Mouse (Mus musculus) hindbrain, embryonic 11.5 days (tissue): ENCODE measurements at regions not wholly inside any gene's neighbourhood (a gene's known extent, or its start where the extent isn't known, plus 50 kb on each side); places are given as distances from the start of the nearest gene placed in this dataset.
A peak's percentile ranks its signal among the peaks of the same experiment; 100 is the strongest.

Source experiments
- ATAC-seq: fragments of 200-750 bp; cut with Nextera tagmentation; 2 replicates; pipeline ENCODE4 v1.8.0; 2017; ENCODE audit warnings: mild to moderate bottlenecking, moderate TSS enrichment, moderate library complexity; ENCODE audit not compliant: low FRiP score
- DNase-seq: peaks from one replicate; pipeline ENCODE4 v3.0.0-alpha.2; 2015; ENCODE audit warnings: low spot score
- H3K27ac ChIP-seq: fragments of 300-500 bp; sonication (generic); 2 replicates; pipeline ENCODE4 v1.5.1; 2014; ENCODE audit warnings: mild to moderate bottlenecking, low read depth, low read length
- H3K27me3 ChIP-seq: fragments of 300-500 bp; sonication (generic); 2 replicates; pipeline ENCODE4 v1.6.1; 2014; ENCODE audit warnings: mild to moderate bottlenecking, low read length, moderate library complexity, mixed read lengths; ENCODE audit not compliant: control insufficient read depth, insufficient read depth
- H3K36me3 ChIP-seq: fragments of 300-500 bp; sonication (generic); 2 replicates; pipeline ENCODE4 v1.6.1; 2014; ENCODE audit warnings: mild to moderate bottlenecking, low read length, moderate library complexity, mixed read lengths; ENCODE audit not compliant: control insufficient read depth, insufficient read depth
- H3K4me1 ChIP-seq: fragments of 300-500 bp; sonication (generic); replicated peaks from 2 replicates; pipeline ENCODE4 v1.6.1; 2014; ENCODE audit warnings: low read length, mixed read lengths; ENCODE audit not compliant: control insufficient read depth, insufficient read depth
- H3K4me2 ChIP-seq: fragments of 300-500 bp; sonication (generic); replicated peaks from 2 replicates; pipeline ENCODE4 v1.6.1; 2014; ENCODE audit warnings: mild to moderate bottlenecking, low read depth, low read length
- H3K4me3 ChIP-seq: fragments of 300-500 bp; sonication (generic); 2 replicates; pipeline ENCODE4 v1.5.1; 2014; ENCODE audit warnings: low read depth, low read length
- H3K9ac ChIP-seq: fragments of 300-500 bp; sonication (generic); 2 replicates; pipeline ENCODE4 v1.6.1; 2014; ENCODE audit warnings: low read depth, low read length
- H3K9me3 ChIP-seq: fragments of 300-500 bp; sonication (generic); 2 replicates; pipeline ENCODE4 v1.6.1; 2016; ENCODE audit warnings: low read length; ENCODE audit not compliant: control insufficient read depth
- WGBS: fragments of 180-500 bp; shearing (Covaris S2); extraction: QIAGEN DNeasy Blood & Tissue Kit; methylation state at CpG from one replicate; pipeline ENCODE4 v1.1.7; 2014; 5-methylcytosine and 5-hydroxymethylcytosine counted together

DNA sequence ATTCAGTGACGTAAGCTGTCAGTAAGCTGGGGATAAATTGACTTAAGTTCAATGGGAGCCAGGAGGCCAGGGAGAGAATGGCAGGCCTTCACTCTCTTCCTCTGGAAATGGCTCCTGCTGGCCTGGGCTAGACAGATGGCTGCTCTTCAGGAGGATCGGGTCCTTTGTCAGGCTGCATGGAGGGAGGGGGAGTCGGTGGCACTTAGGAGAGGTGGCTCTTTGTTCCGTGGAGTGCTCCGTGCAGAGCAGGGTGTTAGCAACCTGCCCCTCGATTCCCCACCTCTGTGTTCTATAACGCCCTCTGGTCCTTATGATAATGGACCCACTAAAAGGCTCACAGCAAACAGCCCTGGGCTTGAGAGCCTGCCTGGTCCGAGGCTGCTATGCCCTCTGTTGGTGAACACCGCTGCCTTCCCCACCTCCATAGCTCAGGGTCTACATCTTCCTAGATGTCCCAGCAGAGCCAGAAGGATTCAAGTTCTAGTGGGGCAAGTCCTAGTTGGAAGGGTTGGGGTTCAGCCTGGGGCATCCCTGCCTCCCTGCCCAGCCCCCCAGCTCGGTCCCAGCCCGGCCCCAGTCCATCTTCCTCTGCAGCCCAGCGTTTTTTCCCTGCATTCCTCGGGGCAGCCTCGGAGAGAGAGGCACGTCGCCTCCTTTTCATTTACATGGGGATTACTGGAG is 232.1 kb upstream of the 4930535I16Rik start:
- 8% methylated on average over 16 of the region's 16 CpGs for WGBS
- H3K4me1 ChIP-seq: no peaks in the 10 kb centered on the region
- H3K27me3 ChIP-seq: no peaks in the 10 kb centered on the region
- H3K4me3 ChIP-seq: no peak overlapping the region
- peak; percentile 69 for ATAC-seq
- peak; percentile 62 for DNase-seq
- H3K4me2 ChIP-seq: peak overlapping the region; percentile 31; the same call in 1 of the 2 replicates
- no peaks in the 10 kb centered on the region for H3K9me3 ChIP-seq
- H3K9ac ChIP-seq: peak overlapping the region; percentile 25; the same call in 1 of the 2 replicates
- H3K36me3 ChIP-seq: no peaks in the 10 kb centered on the region
- 0 out of 2 replicates have a peak overlapping the region, but pooled peaks have one; percentile 6 for H3K27ac ChIP-seq

DNA sequence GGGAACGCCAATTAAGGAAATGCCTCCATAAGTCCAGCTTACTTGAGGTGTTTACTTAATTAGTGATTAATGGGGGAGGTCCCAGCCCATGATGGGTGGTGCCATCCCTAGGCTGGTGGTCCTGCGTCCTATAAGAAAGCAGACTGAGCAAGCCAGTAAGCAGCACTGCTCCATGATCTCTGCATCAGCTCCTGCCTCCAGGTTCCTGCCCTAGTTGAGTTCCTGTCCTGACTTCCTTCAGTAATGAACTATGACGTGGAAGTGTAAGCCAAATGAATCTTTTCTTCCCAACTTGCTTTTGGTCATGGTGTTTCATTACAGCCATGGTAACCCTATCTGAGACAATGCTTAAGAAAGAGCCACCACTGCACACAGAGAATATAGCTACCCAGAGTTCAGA is 231.2 kb upstream of the 4930535I16Rik start:
- DNase-seq: no peak
- H3K4me2 ChIP-seq: no peak overlapping the region
- WGBS: 90% methylated on average over 3 of the region's 3 CpGs
- H3K4me1 ChIP-seq: no peaks in the 10 kb centered on the region
- no peak overlapping the region for H3K27ac ChIP-seq
- no peak overlapping the region for H3K4me3 ChIP-seq
- no peak for ATAC-seq
- H3K27me3 ChIP-seq: no peaks in the 10 kb centered on the region
- H3K36me3 ChIP-seq: no peaks in the 10 kb centered on the region
- no peak overlapping the region for H3K9ac ChIP-seq
- no peaks in the 10 kb centered on the region for H3K9me3 ChIP-seq

DNA sequence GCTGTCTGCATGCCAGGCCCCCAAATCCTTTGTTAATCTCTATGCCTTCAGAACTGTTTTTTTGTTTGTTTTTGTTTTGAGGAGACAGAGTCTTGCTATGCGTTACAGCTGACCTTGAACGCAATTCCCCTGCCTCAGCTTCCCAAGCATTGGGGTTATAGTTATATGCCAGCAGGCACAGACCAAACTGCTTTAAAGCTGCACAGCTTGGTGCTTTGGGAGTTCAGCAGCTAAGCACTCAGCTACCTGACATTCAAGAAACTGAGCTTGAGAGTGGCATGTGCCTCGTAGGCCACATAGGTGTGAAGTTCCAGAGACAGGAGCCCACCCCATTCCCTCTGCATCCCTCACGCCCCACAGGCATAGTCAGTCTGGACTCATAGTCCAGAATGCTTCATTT is 229.5 kb upstream of the 4930535I16Rik start:
- H3K27me3 ChIP-seq: no peaks in the 10 kb centered on the region
- no peak overlapping the region for H3K9ac ChIP-seq
- no peak overlapping the region for H3K4me2 ChIP-seq
- DNase-seq (no peak), ATAC-seq (no peak)
- 70% methylated on average over 4 of the region's 4 CpGs for WGBS
- no peak overlapping the region for H3K4me3 ChIP-seq
- H3K4me1 ChIP-seq: no peaks in the 10 kb centered on the region
- no peaks in the 10 kb centered on the region for H3K9me3 ChIP-seq
- no peak overlapping the region for H3K27ac ChIP-seq
- H3K36me3 ChIP-seq: no peaks in the 10 kb centered on the region

DNA sequence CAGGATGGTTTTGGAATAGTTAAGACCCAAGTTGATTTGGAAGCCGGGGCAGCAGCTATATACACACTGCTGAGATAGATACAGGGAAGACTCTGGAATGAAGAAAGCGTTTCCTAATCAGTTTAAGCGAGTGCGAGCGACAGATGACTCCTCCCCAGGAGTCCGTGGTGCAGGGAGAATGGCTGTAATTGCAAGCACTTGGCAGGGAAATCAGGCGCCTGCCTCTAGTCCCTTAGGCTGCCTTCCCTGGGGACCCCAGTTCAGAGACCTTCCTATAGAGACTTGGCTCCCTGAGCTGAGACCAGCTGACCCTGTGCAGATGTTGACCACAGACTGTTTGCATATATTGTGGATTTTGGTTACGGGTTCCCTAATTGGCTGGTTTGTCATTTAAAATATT is 228.3 kb upstream of the 4930535I16Rik start:
- Histone ChIP-seq H3K27me3 (no peaks in the 10 kb centered on the region), H3K9me3 (no peaks in the 10 kb centered on the region), H3K36me3 (no peaks in the 10 kb centered on the region), H3K4me3 (no peak overlapping the region), H3K9ac (no peak overlapping the region), H3K4me1 (no peaks in the 10 kb centered on the region), H3K27ac (no peak overlapping the region), H3K4me2 (no peak overlapping the region)
- DNase-seq (peak; percentile 26), ATAC-seq (no peak)
- WGBS: 33% methylated on average over 8 of the region's 8 CpGs

DNA sequence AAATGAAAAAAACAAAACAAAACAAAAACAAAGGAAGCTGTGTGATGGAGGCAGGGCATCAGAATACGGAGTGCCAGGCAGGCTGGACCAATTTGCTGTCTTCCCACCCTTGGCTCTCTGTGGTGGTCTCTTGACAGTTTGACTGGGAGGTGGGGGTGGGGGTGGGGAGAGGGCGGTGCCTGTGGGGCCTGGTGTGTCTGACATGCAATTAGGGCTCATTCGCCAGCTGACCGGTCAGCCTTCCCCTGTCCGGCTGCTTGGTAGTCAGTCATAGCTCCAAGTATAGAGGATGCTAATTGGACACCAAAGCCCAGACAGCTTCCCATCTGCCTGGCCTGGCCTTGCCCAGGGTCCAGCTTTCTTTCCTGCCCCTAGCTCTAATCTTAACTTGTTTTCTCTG is 225.8 kb upstream of the 4930535I16Rik start:
- 47% methylated on average over 5 of the region's 5 CpGs for WGBS
- Histone ChIP-seq H3K4me1 (no peaks in the 10 kb centered on the region), H3K9ac (no peak overlapping the region), H3K9me3 (no peaks in the 10 kb centered on the region), H3K4me3 (no peak overlapping the region), H3K4me2 (no peak overlapping the region), H3K36me3 (no peaks in the 10 kb centered on the region), H3K27me3 (no peaks in the 10 kb centered on the region), H3K27ac (no peak overlapping the region)
- DNase-seq (no peak), ATAC-seq (no peak; the same call in 1 of the 2 replicates)

DNA sequence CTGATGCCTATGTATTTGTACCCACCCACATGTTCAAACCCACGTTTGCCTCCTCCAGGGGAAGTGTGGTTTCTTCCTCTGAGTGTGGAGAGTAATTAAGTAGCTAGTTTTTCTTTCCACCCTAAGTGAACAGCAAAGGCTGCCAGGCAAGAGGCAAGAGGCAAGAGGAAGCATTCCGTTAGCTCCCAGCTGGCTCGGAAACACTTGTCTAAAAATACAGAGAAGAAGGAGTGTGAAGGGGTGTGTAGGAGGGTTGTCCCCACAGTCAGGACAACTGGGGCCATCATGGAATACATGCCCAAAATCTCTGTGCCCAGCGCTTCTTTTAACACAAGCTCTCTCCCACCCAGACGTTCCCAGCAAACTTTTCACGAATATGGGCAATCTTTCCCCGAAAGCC is 225.4 kb upstream of the 4930535I16Rik start:
- DNase-seq (no peak), ATAC-seq (no peak)
- no peak overlapping the region for H3K27ac ChIP-seq
- H3K4me1 ChIP-seq: no peaks in the 10 kb centered on the region
- no peak overlapping the region for H3K4me2 ChIP-seq
- H3K4me3 ChIP-seq: no peak overlapping the region
- 59% methylated on average over 7 of the region's 7 CpGs for WGBS
- H3K9me3 ChIP-seq: no peaks in the 10 kb centered on the region
- H3K9ac ChIP-seq: no peak overlapping the region
- H3K27me3 ChIP-seq: no peaks in the 10 kb centered on the region
- H3K36me3 ChIP-seq: no peaks in the 10 kb centered on the region

DNA sequence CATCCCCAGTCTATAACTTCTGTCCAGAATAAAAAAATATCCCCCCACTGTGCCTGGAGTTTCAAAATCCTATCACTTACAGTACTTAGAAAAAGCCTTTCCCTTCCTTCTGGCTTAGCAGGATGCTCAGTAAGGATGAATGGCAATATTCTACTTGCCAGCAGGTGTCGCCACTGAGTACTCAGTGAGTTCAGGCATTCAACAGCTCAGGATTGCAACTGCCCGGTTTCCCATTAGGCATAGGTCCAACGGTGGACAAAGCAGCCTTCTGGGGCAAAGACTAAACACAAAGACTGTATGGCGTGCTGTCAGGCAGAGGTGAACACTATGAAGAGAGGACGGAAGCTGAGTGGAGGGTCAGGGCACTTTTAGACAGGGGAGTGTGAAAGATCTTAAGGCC is 224.3 kb upstream of the 4930535I16Rik start:
- ATAC-seq: no peak
- WGBS: 7% methylated on average over 5 of the region's 5 CpGs
- no peaks in the 10 kb centered on the region for H3K9me3 ChIP-seq

DNA sequence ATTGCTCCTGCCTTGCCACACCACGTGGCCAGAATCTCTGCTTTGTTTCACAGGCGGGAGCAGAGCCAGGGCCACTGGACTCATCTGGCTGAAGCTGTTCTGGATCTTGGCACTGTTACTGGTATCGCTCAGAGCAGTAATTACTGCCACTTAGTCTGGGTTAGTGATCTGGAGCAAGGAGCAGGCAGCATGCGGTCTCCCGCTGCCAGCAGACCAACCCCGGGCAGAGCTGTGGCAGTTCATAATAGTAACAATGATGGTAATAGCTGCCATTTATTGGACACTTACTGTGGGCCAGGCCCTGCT is 217.3 kb upstream of the 4930535I16Rik start:
- no peaks in the 10 kb centered on the region for H3K27me3 ChIP-seq
- 71% methylated on average over 6 of the region's 6 CpGs for WGBS
- no peak overlapping the region for H3K4me3 ChIP-seq
- no peak for DNase-seq
- no peak overlapping the region for H3K27ac ChIP-seq
- no peak overlapping the region for H3K9ac ChIP-seq
- H3K36me3 ChIP-seq: no peaks in the 10 kb centered on the region
- H3K4me1 ChIP-seq: no peaks in the 10 kb centered on the region
- H3K4me2 ChIP-seq: no peak overlapping the region
- H3K9me3 ChIP-seq: no peaks in the 10 kb centered on the region
- ATAC-seq: no peak

More for the DNA sequence above, 224.3 kb upstream of the 4930535I16Rik start:
- Histone ChIP-seq H3K9ac (no peak overlapping the region), H3K4me2 (no peak overlapping the region), H3K36me3 (no peaks in the 10 kb centered on the region), H3K27me3 (no peaks in the 10 kb centered on the region), H3K4me1 (no peaks in the 10 kb centered on the region), H3K27ac (no peak overlapping the region), H3K4me3 (no peak overlapping the region)
- peak; percentile 95 for DNase-seq

DNA sequence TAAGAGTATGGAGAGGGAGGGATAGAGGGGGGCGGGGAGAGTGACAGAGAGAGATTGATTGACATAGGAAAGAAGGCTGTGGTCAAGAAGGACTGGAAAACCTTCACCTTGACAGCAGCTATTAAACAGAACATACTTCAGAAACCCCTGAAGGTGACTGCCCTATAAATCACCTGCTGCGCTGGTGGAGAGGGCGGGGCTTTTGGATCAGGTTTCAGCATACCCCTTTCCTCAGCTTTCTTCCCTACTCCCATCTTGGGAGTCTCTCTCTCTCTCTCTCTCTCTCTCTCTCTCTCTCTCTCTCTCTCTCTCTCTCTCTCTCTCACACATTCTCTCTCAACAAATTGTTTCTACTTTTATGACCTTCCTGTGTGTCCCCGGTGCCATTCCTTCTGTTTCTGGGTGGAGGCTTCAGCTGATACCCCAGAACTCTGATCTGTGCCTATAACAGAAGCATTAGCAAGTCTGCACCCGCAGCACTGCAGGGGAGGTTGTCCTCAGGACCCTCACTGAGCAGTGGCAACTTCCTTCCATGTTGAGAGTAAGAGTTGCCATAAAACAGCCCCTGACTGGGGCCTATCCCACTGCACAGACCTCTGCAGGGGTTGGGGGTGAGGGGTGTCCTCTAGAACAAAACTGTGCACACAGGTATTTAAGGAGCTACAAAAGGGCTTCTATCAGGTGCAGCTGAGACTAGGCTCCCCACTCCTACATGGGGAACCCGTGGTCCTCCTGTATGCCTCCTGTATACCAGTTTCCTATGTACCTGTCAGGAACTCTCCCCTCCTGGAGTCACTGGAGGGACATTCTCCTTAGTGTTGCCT is 216.7 kb upstream of the 4930535I16Rik start:
- Histone ChIP-seq H3K9ac (no peak overlapping the region), H3K4me2 (no peak overlapping the region), H3K27me3 (no peaks in the 10 kb centered on the region), H3K9me3 (no peaks in the 10 kb centered on the region), H3K36me3 (no peaks in the 10 kb centered on the region), H3K4me1 (no peaks in the 10 kb centered on the region), H3K4me3 (no peak overlapping the region), H3K27ac (no peak overlapping the region)
- WGBS: 39% methylated on average over 6 of the region's 6 CpGs
- DNase-seq: no peak
- ATAC-seq: no peak
